Mouse (Mus musculus) heart, embryonic 12.5 days (tissue): ENCODE data around the gene Psma6. TPM values are rescaled to one million over a fixed set of nuclear protein-coding genes. Genes with fewer than 3 reads are reported as not detected.

ENCODE experiments used
- ATAC-seq: fragments of 200-750 bp; cut with Nextera tagmentation; 2 replicates; pipeline ENCODE4 v1.8.0; 2017; ENCODE audit warnings: moderate TSS enrichment, moderate library complexity; ENCODE audit not compliant: insufficient number of reproducible peaks, low FRiP score
- H3K27ac ChIP-seq: fragments of 300-500 bp; sonication (generic); 2 replicates; pipeline ENCODE4 v1.5.1; 2016; ENCODE audit warnings: mild to moderate bottlenecking, moderate library complexity; ENCODE audit not compliant: poor library complexity, severe bottlenecking
- H3K27me3 ChIP-seq: fragments of 300-500 bp; sonication (generic); replicated peaks from 2 replicates; pipeline ENCODE4 v1.6.1; 2016; ENCODE audit warnings: mild to moderate bottlenecking, moderate library complexity
- H3K36me3 ChIP-seq: fragments of 300-500 bp; sonication (generic); 2 replicates; pipeline ENCODE4 v1.6.1; 2016; ENCODE audit warnings: mild to moderate bottlenecking, moderate library complexity
- H3K4me1 ChIP-seq: fragments of 300-500 bp; sonication (generic); replicated peaks from 2 replicates; pipeline ENCODE4 v1.6.1; 2016; ENCODE audit warnings: mild to moderate bottlenecking
- H3K4me2 ChIP-seq: fragments of 300-500 bp; sonication (generic); 2 replicates; pipeline ENCODE4 v1.6.1; 2016; ENCODE audit warnings: mild to moderate bottlenecking, moderate library complexity
- H3K4me3 ChIP-seq: fragments of 300-500 bp; sonication (generic); 2 replicates; pipeline ENCODE4 v1.5.1; 2016; ENCODE audit warnings: mild to moderate bottlenecking
- H3K9ac ChIP-seq: fragments of 300-500 bp; sonication (generic); 2 replicates; pipeline ENCODE4 v1.6.1; 2016; ENCODE audit warnings: mild to moderate bottlenecking, moderate library complexity
- H3K9me3 ChIP-seq: fragments of 300-500 bp; sonication (generic); replicated peaks from 2 replicates; pipeline ENCODE4 v1.6.1; 2016; ENCODE audit warnings: mild to moderate bottlenecking, moderate library complexity
- WGBS: fragments of 180-500 bp; shearing (Covaris S2); methylation state at CpG from one replicate; pipeline ENCODE4 v1.1.7; 2016; 5-methylcytosine and 5-hydroxymethylcytosine counted together
- polyA plus RNA-seq: library from polyadenylated mRNA; unstranded; fragments of >200 nt; fragmentation: Nextera tagmentation; extraction: Ambion mirVana; gene quantifications from 2 replicates; pipeline ENCODE4 v1.2.1, GENCODE M21; 2016

Psma6 gene
- polyA plus RNA-seq, 1 experiment from 2014 or later, result 298 TPM

GRCm38 (mm10) chr12:55422057-55422456, 38.0 kb downstream of the Psma6 start:
- no peak overlapping the region for H3K9ac ChIP-seq
- H3K4me3 ChIP-seq, result no peak overlapping the region
- no peak overlapping the region for H3K4me2 ChIP-seq
- peaks cover 28% of the 10 kb centered on the region for H3K36me3 ChIP-seq
- no peaks in the 10 kb centered on the region for H3K9me3 ChIP-seq
- no peak for ATAC-seq
- no peak overlapping the region for H3K27ac ChIP-seq
- 28% methylated on average over 3 of the region's 3 CpGs for WGBS
- no peaks in the 10 kb centered on the region for H3K27me3 ChIP-seq
- peaks cover 10% of the 10 kb centered on the region for H3K4me1 ChIP-seq

GRCm38 (mm10) chr12:55426300-55426699, 42.3 kb downstream of the Psma6 start:
- Histone ChIP-seq H3K9ac (no peak overlapping the region), H3K4me3 (no peak overlapping the region), H3K4me2 (no peak overlapping the region), H3K27ac (no peak overlapping the region), H3K4me1 (peaks cover 9% of the 10 kb centered on the region), H3K36me3 (no peaks in the 10 kb centered on the region), H3K9me3 (no peaks in the 10 kb centered on the region), H3K27me3 (no peaks in the 10 kb centered on the region)
- 84% methylated on average over 7 of the region's 7 CpGs for WGBS
- no peak for ATAC-seq

GRCm38 (mm10) chr12:55429201-55429600, 45.2 kb downstream of the Psma6 start:
- H3K36me3 ChIP-seq, result no peaks in the 10 kb centered on the region
- WGBS, result 79% methylated on average over 8 of the region's 8 CpGs
- peaks cover 4% of the 10 kb centered on the region; the same call in 1 of the 2 replicates for H3K9me3 ChIP-seq
- no peak overlapping the region for H3K4me3 ChIP-seq
- no peak overlapping the region for H3K4me2 ChIP-seq
- H3K4me1 ChIP-seq, result peaks cover 9% of the 10 kb centered on the region
- ATAC-seq, result no peak
- no peak overlapping the region for H3K9ac ChIP-seq
- H3K27ac ChIP-seq, result no peak overlapping the region
- H3K27me3 ChIP-seq, result no peaks in the 10 kb centered on the region

- H3K27ac ChIP-seq, result no peak overlapping the region
- H3K27me3 ChIP-seq, result no peaks in the 10 kb centered on the region
- ATAC-seq, result no peak
- peaks cover 4% of the 10 kb centered on the region; the same call in 1 of the 2 replicates for H3K9me3 ChIP-seq
- no peaks in the 10 kb centered on the region for H3K36me3 ChIP-seq
- H3K4me1 ChIP-seq, result peaks cover 9% of the 10 kb centered on the region
- H3K4me2 ChIP-seq, result no peak overlapping the region
- H3K4me3 ChIP-seq, result no peak overlapping the region
- no peak overlapping the region for H3K9ac ChIP-seq
- 71% methylated on average over 4 of the region's 4 CpGs for WGBS
Observed at GRCm38 (mm10) chr12:55429956-55430355, 45.9 kb downstream of the Psma6 start.

- Histone ChIP-seq H3K4me1 (peaks cover 19% of the 10 kb centered on the region), H3K27ac (no peak overlapping the region), H3K27me3 (no peaks in the 10 kb centered on the region), H3K4me3 (no peak overlapping the region), H3K9ac (no peak overlapping the region), H3K4me2 (no peak overlapping the region), H3K36me3 (no peaks in the 10 kb centered on the region), H3K9me3 (peaks cover 4% of the 10 kb centered on the region; the same call in 1 of the 2 replicates)
- ATAC-seq, result no peak
- WGBS, result 80% methylated on average over 7 of the region's 7 CpGs
Observed at GRCm38 (mm10) chr12:55432284-55432919, 48.4 kb downstream of the Psma6 start.

- no peak for ATAC-seq
Observed at GRCm38 (mm10) chr12:55432920-55433284, 48.9 kb downstream of the Psma6 start.

GRCm38 (mm10) chr12:55433802-55434435, 49.9 kb downstream of the Psma6 start:
- WGBS, result 37% methylated on average over 8 of the region's 8 CpGs
- 0 out of 2 replicates have a peak, but pooled peaks have one; percentile 30 for ATAC-seq

More at GRCm38 (mm10) chr12:55432920-55433284, 48.9 kb downstream of the Psma6 start:
- Histone ChIP-seq H3K9me3 (peaks cover 4% of the 10 kb centered on the region; the same call in 1 of the 2 replicates), H3K4me1 (peaks cover 24% of the 10 kb centered on the region), H3K27ac (no peak overlapping the region), H3K4me2 (no peak overlapping the region), H3K9ac (no peak overlapping the region), H3K4me3 (no peak overlapping the region), H3K36me3 (no peaks in the 10 kb centered on the region), H3K27me3 (no peaks in the 10 kb centered on the region)
- 89% methylated on average over 8 of the region's 8 CpGs for WGBS

GRCm38 (mm10) chr12:55435080-55435479, 51.1 kb downstream of the Psma6 start:
- Histone ChIP-seq H3K4me2 (no peak overlapping the region), H3K9ac (no peak overlapping the region), H3K9me3 (peaks cover 4% of the 10 kb centered on the region; the same call in 1 of the 2 replicates), H3K36me3 (no peaks in the 10 kb centered on the region), H3K4me3 (no peak overlapping the region), H3K27ac (no peak overlapping the region), H3K4me1 (peaks cover 34% of the 10 kb centered on the region), H3K27me3 (no peaks in the 10 kb centered on the region)
- no peak for ATAC-seq
- 67% methylated on average over 1 of the region's 1 CpGs for whole genome bisulfite sequencing

More at GRCm38 (mm10) chr12:55433802-55434435, 49.9 kb downstream of the Psma6 start:
- Histone ChIP-seq H3K9ac (no peak overlapping the region), H3K4me1 (peaks cover 33% of the 10 kb centered on the region), H3K36me3 (no peaks in the 10 kb centered on the region), H3K4me2 (no peak overlapping the region), H3K9me3 (peaks cover 4% of the 10 kb centered on the region; the same call in 1 of the 2 replicates), H3K27me3 (no peaks in the 10 kb centered on the region), H3K4me3 (no peak overlapping the region), H3K27ac (0 out of 2 replicates have a peak overlapping the region, but pooled peaks have one; percentile 29)

GRCm38 (mm10) chr12:55437122-55437826, 53.3 kb downstream of the Psma6 start:
- H3K36me3 ChIP-seq, result no peaks in the 10 kb centered on the region
- no peak overlapping the region for H3K4me3 ChIP-seq
- H3K4me1 ChIP-seq, result peaks cover 38% of the 10 kb centered on the region
- no peak overlapping the region; the same call in 1 of the 2 replicates for H3K9ac ChIP-seq
- no peak overlapping the region; the same call in 1 of the 2 replicates for H3K27ac ChIP-seq
- 45% methylated on average over 13 of the region's 13 CpGs for WGBS
- peak; percentile 63; the same call in 1 of the 2 replicates for ATAC-seq
- no peak overlapping the region for H3K4me2 ChIP-seq
- H3K9me3 ChIP-seq, result peaks cover 4% of the 10 kb centered on the region; the same call in 1 of the 2 replicates
- H3K27me3 ChIP-seq, result no peaks in the 10 kb centered on the region

- Histone ChIP-seq H3K4me2 (peak overlapping the region; percentile 45; the same call in 1 of the 2 replicates), H3K9me3 (peaks cover 2% of the 10 kb centered on the region; the same call in 1 of the 2 replicates), H3K36me3 (no peaks in the 10 kb centered on the region), H3K4me1 (peaks cover 45% of the 10 kb centered on the region), H3K27ac (peak overlapping the region; percentile 66), H3K27me3 (no peaks in the 10 kb centered on the region), H3K9ac (0 out of 2 replicates have a peak overlapping the region, but pooled peaks have one; percentile 15), H3K4me3 (no peak overlapping the region)
- ATAC-seq, result no peak
- 73% methylated on average over 10 of the region's 10 CpGs for WGBS
Observed at GRCm38 (mm10) chr12:55438058-55438457, 54.0 kb downstream of the Psma6 start.
